Mouse (Mus musculus): Measurements from ENCODE around the gene Plcd3.

Plcd3 gene

GRCm38 (mm10) chr11:103020713-103021335, 80.6 kb downstream of the Plcd3 start:
- DNase-seq (ENCODE audit: low spot score), result no peak
